Mouse (Mus musculus) embryonic facial prominence, embryonic 14.5 days (tissue): ENCODE measurements around the gene Tdrkh. TPM values are rescaled to one million over a fixed set of nuclear protein-coding genes. Genes with fewer than 3 reads are reported as not detected.

ENCODE experiments used
- ATAC-seq: fragments of 200-750 bp; cut with Nextera tagmentation; 2 replicates; pipeline ENCODE4 v1.8.0; 2017; ENCODE audit warnings: low read depth, moderate number of reproducible peaks, moderate TSS enrichment
- DNase-seq: peaks from one replicate; pipeline ENCODE4 v3.0.0-alpha.2; 2015; ENCODE audit warnings: low spot score
- H3K27ac ChIP-seq: fragments of 300-500 bp; sonication (generic); replicated peaks from 2 replicates; pipeline ENCODE4 v1.5.1; 2014; ENCODE audit warnings: low read depth, mild to moderate bottlenecking, low read length, moderate library complexity
- H3K27me3 ChIP-seq: fragments of 300-500 bp; sonication (generic); replicated peaks from 2 replicates; pipeline ENCODE4 v1.6.1; 2014; ENCODE audit warnings: low read length; ENCODE audit not compliant: control insufficient read depth, insufficient read depth
- H3K36me3 ChIP-seq: fragments of 300-500 bp; sonication (generic); 2 replicates; pipeline ENCODE4 v1.6.1; 2014; ENCODE audit warnings: low read length, mixed read lengths; ENCODE audit not compliant: control insufficient read depth, insufficient read depth
- H3K4me1 ChIP-seq: fragments of 300-500 bp; sonication (generic); 2 replicates; pipeline ENCODE4 v1.6.1; 2014; ENCODE audit warnings: antibody characterized with exemption, low read length; ENCODE audit not compliant: control insufficient read depth, insufficient read depth
- H3K4me2 ChIP-seq: fragments of 300-500 bp; sonication (generic); 2 replicates; pipeline ENCODE4 v1.6.1; 2014; ENCODE audit warnings: low read depth, mild to moderate bottlenecking, low read length, moderate library complexity, mixed read lengths
- H3K4me3 ChIP-seq: fragments of 300-500 bp; sonication (generic); 2 replicates; pipeline ENCODE4 v1.5.1; 2014; ENCODE audit warnings: low read depth, mild to moderate bottlenecking, low read length
- H3K9ac ChIP-seq: fragments of 300-500 bp; sonication (generic); 2 replicates; pipeline ENCODE4 v1.6.1; 2014; ENCODE audit warnings: low read depth, mild to moderate bottlenecking, low read length, moderate library complexity, mixed read lengths
- H3K9me3 ChIP-seq: fragments of 300-500 bp; sonication (generic); 2 replicates; pipeline ENCODE4 v1.6.1; 2016; ENCODE audit warnings: low read length; ENCODE audit not compliant: control insufficient read depth
- WGBS: fragments of 180-500 bp; shearing (Covaris S2); extraction: QIAGEN DNeasy Blood & Tissue Kit; methylation state at CpG from one replicate; pipeline ENCODE4 v1.1.7; 2014; 5-methylcytosine and 5-hydroxymethylcytosine counted together
- polyA plus RNA-seq: library from polyadenylated mRNA; unstranded; fragments of >200 nt; fragmentation: Nextera tagmentation; extraction: Ambion mirVana; gene quantifications from 2 replicates; pipeline ENCODE4 v1.2.1, GENCODE M21; 2014

Tdrkh gene
- polyA plus RNA-seq, 1 experiment from 2014 or later: 8.9 TPM

- no peak overlapping the region for H3K27ac ChIP-seq
- DNase-seq (no peak), ATAC-seq (peak; percentile 14; the same call in 1 of the 2 replicates)
- no peaks in the 10 kb centered on the region for H3K36me3 ChIP-seq
- H3K4me1 ChIP-seq: peaks cover 22% of the 10 kb centered on the region
- no peaks in the 10 kb centered on the region for H3K9me3 ChIP-seq
- H3K4me2 ChIP-seq: peak overlapping the region; percentile 49
- 5% methylated on average over 3 of the region's 3 CpGs for WGBS
- H3K4me3 ChIP-seq: no peak overlapping the region; the same call in 1 of the 2 replicates
- H3K9ac ChIP-seq: peak overlapping the region; percentile 42; the same call in 1 of the 2 replicates
- H3K27me3 ChIP-seq: no peaks in the 10 kb centered on the region
Measured at GRCm38 (mm10) chr3:94372038-94372437, 41.0 kb upstream of the Tdrkh start.

- no peak within 1 kb of the TSS for H3K27ac ChIP-seq
- ATAC-seq (peak; percentile 34; the same call in 1 of the 2 replicates), DNase-seq (no peak)
- H3K4me2 ChIP-seq: peak within 1 kb of the TSS; percentile 49
- no peaks in the 10 kb centered on the region for H3K36me3 ChIP-seq
- peak within 1 kb of the TSS; percentile 42 for H3K9ac ChIP-seq
- no peaks in the 10 kb centered on the region for H3K9me3 ChIP-seq
- peaks cover 26% of the 10 kb centered on the region for H3K4me1 ChIP-seq
- peak within 1 kb of the TSS; percentile 23 for H3K4me3 ChIP-seq
- no peaks in the 10 kb centered on the region for H3K27me3 ChIP-seq
- 17% methylated on average over 5 of the region's 5 CpGs for WGBS
Measured at GRCm38 (mm10) chr3:94372641-94373040, 40.4 kb upstream of the Tdrkh start, which contains the start of gene Rorc. TSS of gene Rorc (plus strand) at chr3:94372794.

GRCm38 (mm10) chr3:94373090-94373489, 40.0 kb upstream of the Tdrkh start:
- 9% methylated on average over 7 of the region's 10 CpGs for WGBS
- 0 out of 2 replicates have a peak overlapping the region, but pooled peaks have one; percentile 34 for H3K9ac ChIP-seq
- no peaks in the 10 kb centered on the region for H3K36me3 ChIP-seq
- no peak overlapping the region for H3K27ac ChIP-seq
- H3K4me2 ChIP-seq: peak overlapping the region; percentile 41
- no peaks in the 10 kb centered on the region for H3K27me3 ChIP-seq
- peak; percentile 48 for ATAC-seq
- H3K4me1 ChIP-seq: peaks cover 26% of the 10 kb centered on the region
- no peaks in the 10 kb centered on the region for H3K9me3 ChIP-seq
- H3K4me3 ChIP-seq: peak overlapping the region; percentile 23
- DNase-seq: peak; percentile 43

GRCm38 (mm10) chr3:94373597-94374011, 39.5 kb upstream of the Tdrkh start:
- H3K9me3 ChIP-seq: no peaks in the 10 kb centered on the region
- no peaks in the 10 kb centered on the region for H3K36me3 ChIP-seq
- H3K4me1 ChIP-seq: peaks cover 26% of the 10 kb centered on the region
- no peak overlapping the region for H3K27ac ChIP-seq
- 3% methylated on average over 5 of the region's 5 CpGs for WGBS
- no peaks in the 10 kb centered on the region for H3K27me3 ChIP-seq
- peak overlapping the region; percentile 23; the same call in 1 of the 2 replicates for H3K4me3 ChIP-seq
- DNase-seq (peak; percentile 56), ATAC-seq (peak; percentile 56)
- 0 out of 2 replicates have a peak overlapping the region, but pooled peaks have one; percentile 34 for H3K9ac ChIP-seq
- H3K4me2 ChIP-seq: peak overlapping the region; percentile 41

- Histone ChIP-seq H3K9ac (no peak overlapping the region), H3K27ac (no peak overlapping the region), H3K9me3 (no peaks in the 10 kb centered on the region), H3K4me2 (no peak overlapping the region), H3K36me3 (no peaks in the 10 kb centered on the region), H3K27me3 (no peaks in the 10 kb centered on the region), H3K4me3 (no peak overlapping the region), H3K4me1 (peaks cover 26% of the 10 kb centered on the region)
- ATAC-seq: no peak
- no peak for DNase-seq
Measured at GRCm38 (mm10) chr3:94374636-94375035, 38.4 kb upstream of the Tdrkh start.

- H3K9ac ChIP-seq: no peak overlapping the region
- WGBS: 68% methylated on average over 2 of the region's 2 CpGs
- H3K36me3 ChIP-seq: no peaks in the 10 kb centered on the region
- no peaks in the 10 kb centered on the region for H3K9me3 ChIP-seq
- no peak overlapping the region for H3K27ac ChIP-seq
- no peak overlapping the region for H3K4me2 ChIP-seq
- no peak for ATAC-seq
- H3K27me3 ChIP-seq: no peaks in the 10 kb centered on the region
- DNase-seq: no peak
- peaks cover 26% of the 10 kb centered on the region for H3K4me1 ChIP-seq
- no peak overlapping the region for H3K4me3 ChIP-seq
Measured at GRCm38 (mm10) chr3:94375146-94375545, 37.9 kb upstream of the Tdrkh start.

- Histone ChIP-seq H3K27ac (no peak overlapping the region), H3K36me3 (no peaks in the 10 kb centered on the region), H3K9ac (no peak overlapping the region), H3K27me3 (no peaks in the 10 kb centered on the region), H3K4me2 (no peak overlapping the region), H3K4me1 (peaks cover 26% of the 10 kb centered on the region), H3K9me3 (no peaks in the 10 kb centered on the region), H3K4me3 (no peak overlapping the region)
- ATAC-seq: no peak
- no peak for DNase-seq
- 52% methylated on average over 5 of the region's 5 CpGs for WGBS
Measured at GRCm38 (mm10) chr3:94375861-94376260, 37.2 kb upstream of the Tdrkh start.

- Histone ChIP-seq H3K4me1 (peaks cover 17% of the 10 kb centered on the region), H3K27me3 (no peaks in the 10 kb centered on the region), H3K9me3 (no peaks in the 10 kb centered on the region), H3K4me3 (no peak overlapping the region), H3K9ac (no peak overlapping the region), H3K36me3 (no peaks in the 10 kb centered on the region), H3K4me2 (no peak overlapping the region), H3K27ac (no peak overlapping the region)
- 19% methylated on average over 13 of the region's 13 CpGs for WGBS
- DNase-seq (no peak), ATAC-seq (no peak)
Measured at GRCm38 (mm10) chr3:94377028-94377923, 35.8 kb upstream of the Tdrkh start.
